Mouse (Mus musculus): ENCODE results near the gene Noc4l.
A peak's percentile ranks its signal among the peaks of the same experiment; 100 is the strongest.

Noc4l gene

DNA sequence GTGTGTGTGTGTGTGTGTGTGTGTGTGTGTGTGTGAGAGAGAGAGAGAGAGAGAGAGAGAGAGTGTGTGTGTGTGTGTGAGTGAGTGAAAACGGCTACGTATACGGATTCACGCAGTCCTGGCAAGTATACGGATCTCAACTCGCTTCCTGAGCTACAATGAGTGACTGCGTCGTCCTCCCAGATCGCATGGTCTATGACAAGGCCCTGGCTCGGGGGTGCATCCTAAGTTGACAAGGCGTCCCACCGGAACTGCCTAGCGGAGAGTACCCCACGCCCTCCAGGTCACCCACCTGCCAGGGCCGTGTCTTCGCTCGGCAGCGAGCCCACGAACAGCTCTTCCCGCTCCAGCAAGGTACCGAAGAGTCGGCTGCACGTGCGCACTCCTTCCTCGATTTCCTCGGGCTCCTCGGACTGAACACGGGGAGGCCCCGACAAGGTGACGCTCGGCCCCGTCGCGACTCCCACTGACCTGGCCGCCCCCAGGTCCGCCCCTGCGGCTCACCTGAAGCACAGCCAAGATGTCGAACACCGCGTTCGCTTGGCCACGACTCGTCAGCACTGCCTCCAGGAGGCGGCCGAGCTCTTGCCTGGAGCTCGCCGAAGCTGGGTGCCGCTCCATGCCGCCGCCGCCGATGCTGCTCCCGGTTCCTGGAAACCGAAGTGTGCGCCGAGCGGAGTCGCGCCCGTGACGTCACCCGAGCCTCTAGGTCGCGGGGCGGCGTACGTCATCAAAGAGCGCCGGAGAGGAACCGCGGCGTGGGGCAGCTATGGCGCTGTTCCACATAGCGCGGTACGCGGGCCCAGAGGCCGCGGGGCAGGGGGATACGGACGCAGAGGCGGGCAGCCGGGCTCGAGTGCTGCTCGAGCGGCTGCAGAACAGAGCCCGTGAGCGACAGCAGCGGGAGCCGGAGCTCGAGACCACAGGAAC is at the start of gene Noc4l, which contains the start of gene Ddx51:
Noc4l (minus strand) TSS at position 699 of the 930 bp plus-strand sequence.
Ddx51 (plus strand) TSS at position 733 of the 930 bp plus-strand sequence.
- DNase-seq: peak; percentile 91 to 98

DNA sequence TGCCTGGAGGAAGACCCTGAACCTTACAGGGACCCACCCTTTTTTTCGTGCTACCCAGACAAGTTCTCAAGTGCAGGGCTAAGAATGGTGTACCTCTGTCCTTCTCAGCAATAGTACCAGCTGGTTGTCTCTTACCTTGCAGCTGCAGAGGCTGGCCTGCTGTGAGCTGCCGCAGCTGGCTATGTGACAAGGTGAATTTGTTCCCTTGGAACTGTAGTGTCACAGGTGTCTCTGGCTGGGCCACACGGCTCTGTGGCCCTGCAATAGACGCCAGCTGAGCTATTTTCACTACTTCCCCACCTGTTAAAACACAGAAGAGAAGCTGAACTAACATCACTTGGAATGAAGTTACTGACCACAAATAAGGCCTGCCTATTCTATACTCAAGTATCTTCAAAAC is 45.4 kb upstream of the Noc4l start:
- DNase-seq: no peak

DNA sequence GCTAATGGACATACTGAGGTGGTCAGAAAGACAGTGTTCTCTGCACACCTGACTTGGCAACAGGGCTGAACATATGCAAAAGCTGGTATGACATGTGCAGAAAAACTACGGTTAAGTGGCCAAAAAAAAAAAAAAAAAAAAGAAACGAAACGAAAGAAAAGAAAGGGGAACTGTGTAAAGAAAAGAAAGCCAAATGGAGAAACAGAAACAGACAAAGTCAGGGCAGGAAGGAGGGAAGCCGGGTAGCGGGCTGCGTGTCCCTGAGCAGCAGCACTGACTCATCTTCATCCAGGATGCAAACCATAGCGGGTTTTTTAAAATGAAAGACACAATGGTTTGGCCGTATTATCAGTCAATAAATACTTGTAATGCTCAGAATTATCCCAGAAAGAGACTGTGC is 28.8 kb upstream of the Noc4l start:
- no peak for DNase-seq

DNA sequence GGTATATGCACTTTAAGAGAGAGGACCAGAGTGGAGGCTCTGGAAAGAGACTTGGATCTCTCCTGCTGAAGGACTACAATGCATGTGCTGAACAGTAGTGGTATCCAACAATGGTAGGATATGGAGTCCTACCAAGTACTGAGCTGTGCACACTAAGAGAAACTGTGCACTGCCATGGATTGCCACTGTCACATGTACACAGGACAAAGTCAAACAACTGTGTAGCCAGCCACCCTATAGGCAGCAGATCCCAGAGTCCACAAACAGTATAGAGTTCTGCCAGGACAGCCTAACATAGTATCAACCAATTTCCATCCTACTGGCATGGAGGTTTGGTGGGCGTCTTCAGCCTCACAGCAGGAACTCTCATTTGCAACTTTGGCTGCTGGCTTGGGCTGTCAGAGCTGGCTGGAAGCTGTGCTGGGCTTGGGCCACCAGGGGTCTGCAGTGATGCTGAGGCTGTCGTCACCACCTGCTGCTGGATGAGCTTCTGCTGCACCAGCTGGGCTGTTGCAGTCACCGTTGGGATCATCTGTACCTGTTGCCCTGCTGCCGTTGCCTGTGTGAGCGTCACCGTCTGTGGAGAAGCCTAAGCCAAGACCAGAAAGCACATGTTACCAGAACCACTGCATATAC is 12.4 kb upstream of the Noc4l start:
- DNase-seq: no peak

DNA sequence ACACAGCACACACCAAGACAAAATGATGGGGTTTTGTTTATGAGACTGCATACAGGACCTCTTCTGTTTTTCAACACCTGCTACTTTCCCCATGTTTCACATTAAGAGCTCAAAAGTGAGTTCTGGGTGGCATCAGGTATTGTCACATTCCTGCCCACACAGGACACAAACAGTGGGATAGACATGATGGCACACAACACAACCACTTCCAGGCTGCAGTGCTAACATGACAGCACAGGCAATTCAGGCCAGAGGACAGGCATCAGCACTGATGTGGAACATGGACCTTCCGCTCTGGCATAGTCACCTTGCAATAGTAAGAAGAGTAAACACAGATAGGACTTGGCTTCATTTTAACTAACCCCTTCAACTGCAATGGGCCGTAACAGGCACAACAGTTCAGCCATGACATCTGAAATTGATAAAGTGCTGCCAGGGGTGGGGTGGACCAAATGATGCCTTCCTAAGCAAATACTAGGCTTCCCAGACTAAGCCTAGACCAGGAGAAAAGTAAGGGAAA is 11.6 kb upstream of the Noc4l start:
- no peak for DNase-seq

DNA sequence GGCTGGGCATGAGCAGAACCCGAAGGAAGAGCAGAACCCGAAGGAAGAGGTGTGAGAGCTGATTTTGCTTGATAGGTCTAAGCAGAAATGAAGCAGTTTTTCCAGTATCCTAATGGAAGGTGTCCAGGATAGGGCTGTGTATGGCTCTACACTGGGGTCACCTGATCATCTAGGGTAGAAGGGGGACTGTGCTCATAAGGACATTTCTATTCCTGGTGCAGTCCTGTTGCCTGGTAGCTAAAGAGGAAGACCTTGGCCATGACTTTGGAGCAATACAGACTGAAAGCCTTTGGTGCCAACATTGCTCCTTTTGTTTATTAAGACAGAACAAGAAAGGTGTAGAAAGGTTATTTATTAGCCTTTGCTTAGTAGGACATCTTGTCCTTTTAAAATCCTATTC is 10.8 kb upstream of the Noc4l start:
- no peak for DNase-seq

DNA sequence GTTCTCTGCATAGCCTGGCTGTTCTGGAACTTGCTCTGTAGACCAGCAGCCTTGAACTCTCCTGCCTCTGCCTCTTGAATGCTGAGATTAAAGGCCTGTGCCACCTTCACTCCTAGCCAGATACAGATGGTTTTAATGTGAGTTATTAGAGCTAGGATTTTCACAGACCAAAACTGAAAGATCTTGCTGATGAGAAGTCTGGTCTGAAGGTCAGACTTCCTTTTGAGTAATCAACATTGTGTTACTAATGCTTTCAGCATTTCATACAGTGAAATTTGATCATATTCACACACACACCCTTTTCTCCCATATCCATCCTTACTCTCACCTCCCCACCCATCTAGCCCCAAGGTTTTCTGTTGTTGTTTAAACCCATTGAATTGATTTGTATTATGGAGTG is 6.5 kb upstream of the Noc4l start:
- no peak for DNase-seq

DNA sequence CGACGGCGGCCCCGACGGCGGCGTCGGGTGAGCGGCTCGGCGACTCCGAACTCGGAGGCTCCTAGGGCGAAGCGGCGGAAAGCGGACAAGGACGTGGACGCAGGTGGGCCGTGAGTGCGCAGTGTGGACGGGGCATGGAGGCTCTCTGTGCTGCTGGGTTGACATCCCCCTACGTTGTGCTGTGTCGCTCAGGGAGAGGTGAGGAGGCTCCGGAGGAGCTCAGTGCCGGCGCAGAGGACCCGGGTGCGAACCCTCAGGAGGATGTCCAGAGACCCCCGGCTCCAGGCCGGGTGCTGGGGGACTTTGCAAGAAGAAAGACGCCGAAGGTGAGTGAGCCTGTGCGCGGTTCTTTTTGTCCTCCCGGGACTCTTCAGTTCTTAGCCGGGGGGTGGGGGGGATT is 469 bp upstream of the Noc4l start:
- DNase-seq: no peak

DNA sequence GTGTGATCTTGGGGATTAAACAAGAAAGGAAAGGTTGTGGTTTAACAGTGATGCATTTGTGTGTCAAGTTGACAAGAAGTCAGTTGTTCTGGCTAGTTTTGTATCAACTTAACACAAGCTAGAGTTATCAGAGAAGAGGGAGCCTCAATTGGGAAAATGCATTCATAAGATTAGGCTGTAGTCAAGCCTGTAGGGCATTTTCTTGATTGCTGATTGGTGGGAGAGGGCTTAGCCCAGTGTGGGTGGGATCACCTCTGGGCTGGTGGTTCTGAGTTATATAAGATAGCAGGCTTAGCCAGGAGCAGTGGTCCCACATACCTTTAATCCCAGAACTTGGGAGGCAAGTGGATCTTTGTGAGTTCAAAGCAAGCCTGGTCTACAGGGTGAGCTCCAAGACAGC is 6.8 kb downstream of the Noc4l start:
- DNase-seq: no peak

DNA sequence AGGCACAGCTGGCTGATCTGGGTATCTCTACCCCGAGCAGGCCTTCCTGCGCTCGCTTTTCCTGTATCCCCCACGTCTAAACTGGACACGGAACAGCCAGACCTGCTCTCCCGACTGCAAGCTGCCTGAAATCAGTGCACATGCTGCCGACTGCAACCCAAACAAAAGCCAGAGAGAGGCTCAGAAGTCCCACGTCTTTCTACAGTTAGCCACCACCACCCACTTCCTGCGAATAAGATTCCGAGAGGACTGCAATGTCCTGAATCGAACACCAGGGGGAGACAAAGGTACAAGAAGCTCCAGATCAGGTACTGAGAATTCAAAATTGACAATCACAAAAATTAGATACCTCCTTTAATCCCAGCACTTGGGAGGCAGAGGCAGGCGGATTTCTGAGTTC is 13.8 kb downstream of the Noc4l start:
- DNase-seq: peak; percentile 74 to 75

DNA sequence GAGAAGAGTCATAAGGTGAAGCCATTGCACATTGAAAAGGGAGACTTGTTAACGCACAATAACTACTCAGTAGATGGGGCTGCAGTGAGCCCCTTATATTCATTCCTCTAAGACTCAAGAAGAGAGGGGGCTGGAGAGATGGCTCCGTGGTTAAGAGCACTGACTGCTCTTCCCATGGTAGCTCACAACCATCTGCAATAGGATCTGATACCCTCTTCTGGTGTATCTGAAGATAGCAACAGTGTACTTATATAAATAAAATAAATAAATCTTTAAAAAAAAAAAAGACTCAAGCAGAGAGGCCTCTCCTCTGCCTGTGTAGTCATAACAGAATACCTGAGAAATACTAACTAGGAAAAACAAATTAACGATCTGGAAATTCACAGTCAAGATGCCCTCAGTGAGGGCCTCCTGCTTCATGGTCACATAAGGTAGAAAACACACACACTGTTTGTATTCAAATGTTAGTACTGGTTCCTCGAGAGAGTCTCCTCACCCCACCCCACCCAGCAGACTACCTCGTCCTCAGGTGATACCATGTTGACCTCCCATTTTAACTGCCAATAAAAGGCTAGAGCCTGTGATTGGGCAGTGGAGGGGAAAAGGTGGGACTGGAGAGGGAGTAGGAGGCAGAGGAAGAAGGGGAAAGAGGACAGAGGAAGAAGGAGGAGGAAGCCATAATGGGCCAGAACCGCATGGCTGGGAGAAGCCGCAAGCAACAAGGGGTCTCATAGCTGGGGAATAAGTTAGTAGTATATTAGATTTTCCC is 14.7 kb downstream of the Noc4l start:
- no peak for DNase-seq

DNA sequence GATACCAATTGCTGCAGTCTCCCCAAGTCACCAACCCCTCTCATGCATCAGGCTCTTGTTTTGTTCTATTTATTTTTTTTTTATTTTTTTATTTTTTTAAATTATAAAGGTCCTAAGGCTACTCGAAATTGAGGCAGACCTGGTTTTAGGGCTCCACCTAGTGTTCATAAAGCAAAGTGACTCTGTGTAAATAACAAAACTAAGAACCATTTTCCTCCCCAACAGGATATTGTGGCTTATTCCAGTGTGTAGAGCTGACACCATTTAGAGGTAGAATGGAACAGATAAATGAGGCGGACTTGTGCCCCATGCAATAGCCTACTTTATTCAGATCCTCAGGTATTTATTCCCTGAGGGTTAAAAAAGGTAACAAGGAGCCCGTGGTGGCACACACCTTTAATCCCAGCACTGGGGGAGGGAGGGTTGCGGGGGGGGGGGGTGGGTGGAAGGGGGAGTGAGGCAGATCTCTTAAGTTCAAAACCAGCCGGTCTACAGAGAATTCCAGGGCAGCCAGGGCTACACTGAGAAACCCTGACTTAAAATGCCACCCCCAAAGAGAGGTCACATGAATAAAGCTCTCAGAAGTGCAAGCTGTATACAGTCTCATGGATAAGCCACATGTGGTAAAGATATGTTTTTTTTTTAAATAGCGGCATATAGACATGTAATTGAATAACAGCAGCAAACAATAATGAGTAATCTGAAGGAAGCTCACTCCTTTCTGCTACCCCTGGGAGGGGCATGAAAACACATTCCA is 17.1 kb downstream of the Noc4l start:
- DNase-seq: peak in 1 of 2 experiments; percentile 33

DNA sequence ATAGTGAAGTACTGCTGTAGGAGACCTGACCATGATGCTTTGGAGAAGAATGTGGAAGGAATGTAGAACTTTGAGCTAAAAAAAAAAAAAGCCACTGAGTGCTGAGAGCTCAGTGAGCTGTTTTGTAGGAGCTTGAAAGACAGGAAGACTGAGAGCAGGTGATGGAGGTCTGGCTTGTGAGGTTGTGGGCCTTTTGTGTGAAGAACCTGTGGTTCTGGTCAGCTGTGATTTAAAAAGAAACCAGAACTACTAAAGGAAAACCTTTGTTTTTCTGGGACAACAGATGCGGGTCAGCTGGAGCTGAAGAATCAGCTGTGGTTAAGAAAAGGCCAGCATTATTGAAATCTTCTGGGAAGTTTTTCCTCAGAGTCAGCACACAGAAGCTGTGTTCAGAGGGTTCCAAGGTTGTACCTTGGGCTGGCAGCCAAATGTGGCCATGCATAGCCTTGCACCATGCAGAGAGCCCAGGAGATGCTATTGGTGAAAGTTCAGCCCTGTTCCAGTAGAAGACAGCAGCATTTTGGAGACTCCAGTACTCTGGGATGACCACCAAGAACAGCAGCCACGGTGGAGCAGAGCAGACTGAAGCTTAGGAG is 23.6 kb downstream of the Noc4l start:
- DNase-seq: peak; percentile 44 to 53

DNA sequence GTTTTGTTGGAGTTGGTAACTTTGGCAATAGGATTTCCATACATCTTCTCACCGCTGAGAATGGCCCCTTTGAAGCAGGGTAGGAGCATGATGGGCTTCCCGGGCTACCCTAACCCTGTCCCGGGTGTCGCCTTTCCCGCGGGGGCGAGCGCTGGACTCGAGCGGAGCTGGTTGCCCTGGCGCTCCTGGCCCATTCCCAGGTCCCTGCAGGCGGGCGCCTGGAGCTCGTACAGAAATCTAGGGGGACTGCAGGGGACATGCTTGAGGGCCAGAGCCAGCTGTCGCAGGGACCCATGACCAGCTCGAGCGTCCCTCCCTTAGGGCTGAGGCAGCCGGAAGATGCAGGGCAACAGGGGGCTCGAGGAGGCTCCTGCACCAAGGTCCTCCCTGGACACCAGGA is 25.1 kb downstream of the Noc4l start:
- DNase-seq: peak; percentile 33 to 53

DNA sequence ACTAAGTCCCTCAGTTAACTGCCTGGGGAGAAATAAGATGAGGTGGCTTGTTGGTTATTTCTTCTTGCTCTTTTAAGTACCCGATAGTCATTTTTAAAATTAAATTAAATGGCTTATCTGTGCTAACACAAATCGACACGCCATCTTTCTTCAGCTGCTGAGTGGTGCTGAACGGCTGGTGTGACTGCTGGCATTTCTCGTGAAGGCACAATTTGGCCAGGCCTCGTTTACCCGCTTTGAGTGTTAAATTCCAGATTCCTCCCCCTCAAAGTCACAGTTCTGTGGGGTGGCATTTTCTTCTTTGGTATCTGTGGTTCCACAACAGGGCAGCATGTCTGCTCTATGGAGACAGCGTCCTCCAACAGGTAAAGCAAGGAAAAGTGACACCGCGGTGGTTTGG is 25.9 kb downstream of the Noc4l start:
- DNase-seq: no peak

DNA sequence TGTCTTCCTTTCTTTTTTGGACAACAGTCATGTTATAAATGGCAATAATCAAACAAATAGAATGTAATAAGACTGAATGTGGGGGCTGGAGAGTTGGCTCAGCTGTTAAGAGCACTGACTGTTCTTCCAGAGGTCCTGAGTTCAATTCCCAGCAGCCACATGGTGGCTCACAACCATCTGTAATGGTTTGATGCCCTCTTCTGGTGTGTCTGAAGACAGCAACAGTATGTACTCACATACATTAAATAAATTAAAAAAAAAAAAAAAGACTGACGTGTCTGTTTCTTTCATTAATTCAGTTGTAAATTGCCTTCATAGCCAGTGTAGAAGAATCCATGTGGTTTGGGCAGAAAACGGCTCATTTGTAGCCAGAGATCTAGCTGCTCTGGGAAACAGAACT is 28.9 kb downstream of the Noc4l start:
- DNase-seq: no peak

DNA sequence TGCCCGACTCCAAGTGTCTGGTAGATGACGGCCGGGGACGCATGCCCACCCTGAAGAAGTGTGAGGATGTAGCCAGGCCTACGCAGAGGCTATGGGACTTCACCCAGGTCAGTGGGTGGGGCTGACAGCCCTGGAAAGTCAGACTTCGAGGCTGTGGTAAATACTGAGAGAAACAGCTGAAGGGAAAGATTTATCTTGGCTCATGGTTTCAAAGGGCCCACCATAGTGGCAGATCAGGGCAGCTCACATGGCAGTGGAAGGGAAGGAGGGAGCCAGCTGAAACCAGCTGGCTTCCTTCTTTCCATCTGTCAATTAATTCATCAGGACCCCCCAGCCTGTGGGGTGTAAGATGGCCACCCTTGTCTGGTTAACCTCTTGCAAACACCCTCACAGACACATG is 34.0 kb downstream of the Noc4l start:
- no peak for DNase-seq

DNA sequence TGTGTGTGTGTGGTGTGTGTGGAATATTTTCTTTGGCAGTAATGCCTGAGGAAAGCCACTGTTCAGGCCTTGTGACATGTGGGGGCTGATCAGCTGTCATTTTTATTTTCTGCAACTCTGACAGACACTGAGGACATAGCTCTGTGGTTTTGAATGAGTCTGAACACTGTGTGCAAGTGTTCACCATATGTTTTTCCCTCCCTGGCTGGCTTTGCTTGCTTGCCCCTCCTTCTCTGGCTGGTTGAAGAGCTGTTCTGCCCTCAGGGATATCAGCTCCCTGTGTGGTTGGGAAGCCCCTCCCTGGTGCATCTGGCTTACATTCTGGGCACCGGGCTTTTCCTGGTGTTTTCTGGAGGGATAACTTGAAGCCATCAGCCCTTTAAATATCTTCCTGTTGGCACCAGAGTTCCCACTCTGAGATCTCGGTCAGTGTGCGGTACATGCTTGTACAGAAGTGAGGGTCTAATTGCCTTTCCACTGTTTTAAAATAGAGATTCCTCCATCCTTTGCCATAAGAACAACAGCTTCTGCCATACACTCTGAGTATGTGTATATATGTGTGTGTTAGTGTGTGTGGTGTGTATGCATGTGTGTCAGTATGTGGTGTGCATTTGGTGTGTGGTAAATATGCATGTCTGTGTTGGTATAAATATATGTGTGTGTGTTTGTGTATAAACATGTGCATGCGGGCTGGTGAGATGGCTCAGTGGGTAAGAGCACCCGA is 41.6 kb downstream of the Noc4l start:
- peak; percentile 43 to 53 for DNase-seq

DNA sequence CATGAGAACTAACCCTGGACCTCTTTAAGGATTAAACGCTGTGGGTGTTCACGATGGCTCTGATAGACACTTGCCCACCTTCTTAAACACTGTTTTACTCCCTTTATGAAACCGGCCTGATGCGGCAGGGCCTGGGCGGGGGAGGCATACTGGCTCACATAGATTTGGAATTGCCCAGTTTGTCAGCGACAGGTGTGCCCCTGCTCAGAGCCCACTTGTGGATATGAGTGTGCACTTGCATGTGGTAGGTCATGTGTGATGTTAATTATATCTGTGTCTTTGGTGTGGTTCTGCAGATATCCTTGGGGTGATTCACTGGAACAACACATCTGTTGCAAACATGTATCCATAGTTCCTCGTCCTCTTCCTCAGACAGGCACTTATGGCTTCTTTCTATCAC is 42.7 kb downstream of the Noc4l start:
- no peak for DNase-seq

DNA sequence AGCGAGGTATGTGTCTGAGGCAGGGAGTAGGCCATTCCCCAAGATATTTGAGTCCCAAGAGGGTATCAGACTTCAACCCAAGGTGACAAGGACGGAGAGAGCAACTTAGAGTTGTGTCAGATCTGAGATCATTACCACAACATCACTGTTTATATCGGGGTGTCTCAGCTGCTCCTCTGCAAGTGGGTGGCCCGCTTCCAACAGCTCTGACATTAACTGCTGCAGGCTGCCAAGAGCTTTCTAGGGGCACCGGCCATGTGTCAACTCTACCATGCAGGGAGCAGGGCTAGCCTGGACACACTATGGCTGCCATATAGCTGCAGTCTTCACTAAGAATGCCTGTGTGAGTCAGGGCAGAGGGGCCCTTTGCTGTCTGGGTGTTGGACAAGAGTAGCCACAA is 43.3 kb downstream of the Noc4l start:
- peak; percentile 43 to 44 for DNase-seq

DNA sequence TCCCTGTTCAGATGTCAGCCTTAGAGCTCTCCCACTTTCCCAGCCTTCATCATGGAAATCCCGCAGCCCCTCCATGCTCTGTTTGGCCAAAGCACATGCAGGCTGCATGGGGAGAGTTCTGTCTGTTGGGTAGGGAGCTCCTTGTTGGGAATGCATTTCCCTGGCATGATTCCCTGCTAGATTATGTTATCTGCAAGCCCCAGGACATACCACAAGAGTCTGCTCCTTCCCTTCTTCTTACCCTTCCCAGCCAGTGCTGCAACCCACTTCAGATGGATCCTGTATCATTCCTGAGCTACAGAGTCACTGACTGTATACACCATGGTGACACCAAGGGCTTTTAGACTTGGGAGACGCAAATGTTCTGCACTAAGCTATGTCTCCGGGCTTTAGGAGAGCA is 43.8 kb downstream of the Noc4l start:
- DNase-seq: no peak
